Comparison of ENCODE assay signal across 9 mouse cellular contexts in genomic region chr5:24602751-24603343, GRCm38 (mm10). TPM values are rescaled to one million over a fixed set of nuclear protein-coding genes. Genes with fewer than 3 reads are reported as not detected.
DNase-seq lines count a peak whose midpoint lies in the region; ATAC-seq and TF ChIP-seq lines count a peak whose summit lies in the region.
"Had no signal": no experiment of that assay in that cellular context is flagged by ENCODE, and none has a peak within 500 bp of the region (broad histone marks: within the 10 kb centered on the region; RNA-seq: fewer than 3 reads in every experiment).

No protein-coding gene starts in this region.

- intact Hi-C loops in gastrocnemius, postnatal 36 days (cut with DNase I), result no loop called here

- no peak for TF ChIP-seq POLR2A in thymus, adult 2 months (IDR thresholded peaks at IDR 0.05; ENCODE audit: control insufficient read depth, extremely low read depth, insufficient read depth, low read length, poor library complexity)

- H3K4me3 ChIP-seq in intestine, embryonic 14.5 days (ENCODE audit: low read depth, low read length), result peak overlapping the region; percentile 65
- peak overlapping the region; percentile 26 to 42 for H3K4me3 ChIP-seq in liver, embryonic 14.5 days (ENCODE audit: insufficient read depth in 1 of 2, low read depth in 2 of 2, low read length in 2 of 2)
- H3K4me3 ChIP-seq in neural tube, embryonic 14.5 days (ENCODE audit: low read depth, low read length), result peak overlapping the region; percentile 49
- no peak overlapping the region for H3K4me3 ChIP-seq in thymus, adult 2 months (ENCODE audit: control insufficient read depth, insufficient read depth, low read length)

- peak; percentile 90 for DNase-seq in ovary, adult 18-20 months (ENCODE audit: low spot score)
- DNase-seq in ovary, postnatal 10 days (ENCODE audit: low spot score), result no peak
- DNase-seq in cerebellum, postnatal 36 days, result peak; percentile 55 to 66
- peak; percentile 88 to 93 for DNase-seq in gastrocnemius, postnatal 36 days
- DNase-seq in intestine, embryonic 14.5 days (ENCODE audit: low spot score), result peak; percentile 88
- no peak for DNase-seq in liver, embryonic 14.5 days (ENCODE audit: low read depth in 3 of 3, low spot score in 3 of 3)
- DNase-seq in thymus, adult 2 months, result no peak

- H3K9ac ChIP-seq in intestine, embryonic 14.5 days (ENCODE audit: low read length), result peak overlapping the region; percentile 89
- no peak overlapping the region for H3K9ac ChIP-seq in liver, embryonic 14.5 days (replicated peaks)
- H3K9ac ChIP-seq in neural tube, embryonic 14.5 days (replicated peaks; ENCODE audit: low read depth, low read length), result peak overlapping the region; percentile 85

- WGBS in intestine, embryonic 14.5 days, result 2% methylated on average over 16 of the region's 16 CpGs
- 5% methylated on average over 16 of the region's 16 CpGs for WGBS in liver, embryonic 14.5 days (ENCODE audit: insufficient replicate concordance)
- WGBS in neural tube, embryonic 14.5 days, result 2% methylated on average over 16 of the region's 16 CpGs
- WGBS in thymus, adult 2 months, result 17% methylated on average over 16 of the region's 16 CpGs

- H3K27ac ChIP-seq in intestine, embryonic 14.5 days (ENCODE audit: low read depth), result peak overlapping the region; percentile 99
- H3K27ac ChIP-seq in liver, embryonic 14.5 days, result no peak overlapping the region
- peak overlapping the region; percentile 98 for H3K27ac ChIP-seq in neural tube, embryonic 14.5 days (ENCODE audit: low read depth, low read length)
- H3K27ac ChIP-seq in thymus, adult 2 months (ENCODE audit: control insufficient read depth, insufficient read depth, low read length), result no peak overlapping the region

- H3K36me3 ChIP-seq in intestine, embryonic 14.5 days (ENCODE audit: control insufficient read depth, insufficient read depth, low read length), result no peaks in the 10 kb centered on the region
- no peaks in the 10 kb centered on the region for H3K36me3 ChIP-seq in liver, embryonic 14.5 days (replicated peaks; ENCODE audit: control insufficient read depth, insufficient read depth, low read depth)
- no peaks in the 10 kb centered on the region for H3K36me3 ChIP-seq in neural tube, embryonic 14.5 days (ENCODE audit: control insufficient read depth, insufficient read depth, low read length)
- H3K36me3 ChIP-seq in thymus, adult 2 months (ENCODE audit: control insufficient read depth, insufficient read depth, low read length), result no peaks in the 10 kb centered on the region
- H3K36me3 ChIP-seq: G1E had no signal

- no peaks in the 10 kb centered on the region for H3K9me3 ChIP-seq in intestine, embryonic 14.5 days (ENCODE audit: control insufficient read depth, low read length)
- no peaks in the 10 kb centered on the region for H3K9me3 ChIP-seq in liver, embryonic 14.5 days (ENCODE audit: control insufficient read depth, low read length)
- no peaks in the 10 kb centered on the region for H3K9me3 ChIP-seq in neural tube, embryonic 14.5 days (ENCODE audit: control insufficient read depth, low read length)
- H3K9me3 ChIP-seq: G1E had no signal

- no peak for TF ChIP-seq EP300 in liver, embryonic 14.5 days (IDR thresholded peaks at IDR 0.05; ENCODE audit: low read depth)

- no peak for TF ChIP-seq CTCF in liver, embryonic 14.5 days (IDR thresholded peaks at IDR 0.05; ENCODE audit: low read depth)
- no peak for TF ChIP-seq CTCF in thymus, adult 2 months (IDR thresholded peaks at IDR 0.05; ENCODE audit: borderline replicate concordance, control insufficient read depth, extremely low read depth, insufficient read depth, low read length, poor library complexity)

- H3K27me3 ChIP-seq in intestine, embryonic 14.5 days (replicated peaks; ENCODE audit: control insufficient read depth, insufficient read depth, low read length), result 0 out of 2 replicates have a peak, but pooled peaks cover 7% of the 10 kb centered on the region
- H3K27me3 ChIP-seq in liver, embryonic 14.5 days (ENCODE audit: control insufficient read depth, insufficient read depth, low read length), result peaks cover 85% of the 10 kb centered on the region
- H3K27me3 ChIP-seq in neural tube, embryonic 14.5 days (ENCODE audit: control insufficient read depth, insufficient read depth, low read length), result no peaks in the 10 kb centered on the region
- peaks cover 34% of the 10 kb centered on the region for H3K27me3 ChIP-seq in thymus, adult 2 months (ENCODE audit: control insufficient read depth, insufficient read depth, low read length)

- H3K4me1 ChIP-seq in intestine, embryonic 14.5 days (replicated peaks; ENCODE audit: control insufficient read depth, insufficient read depth, low read length), result peaks cover 56% of the 10 kb centered on the region
- H3K4me1 ChIP-seq in liver, embryonic 14.5 days (replicated peaks; ENCODE audit: control insufficient read depth in 2 of 2, insufficient read depth in 2 of 2, low read length in 1 of 2), result 0 out of 4 replicates have a peak, but pooled peaks cover 0 to 3% of the 10 kb centered on the region in 2 experiments
- H3K4me1 ChIP-seq in neural tube, embryonic 14.5 days (ENCODE audit: control insufficient read depth, insufficient read depth, low read length), result peaks cover 70% of the 10 kb centered on the region
- peaks cover 8% of the 10 kb centered on the region; the same call in 1 of the 2 replicates for H3K4me1 ChIP-seq in thymus, adult 2 months (replicated peaks; ENCODE audit: control insufficient read depth, insufficient read depth, low read length)

- peak; percentile 61 for ATAC-seq in intestine, embryonic 14.5 days (replicated peaks; ENCODE audit: low FRiP score, low TSS enrichment, low read depth)
- peak; percentile 35; the same call in 1 of the 2 replicates for ATAC-seq in liver, embryonic 14.5 days (ENCODE audit: insufficient read depth)
- peak; percentile 31 for ATAC-seq in neural tube, embryonic 14.5 days (ENCODE audit: low read depth)

- H3K4me2 ChIP-seq in intestine, embryonic 14.5 days (ENCODE audit: low read length), result peak overlapping the region; percentile 74
- H3K4me2 ChIP-seq in liver, embryonic 14.5 days (ENCODE audit: low read depth), result peak overlapping the region; percentile 45
- peak overlapping the region; percentile 91 for H3K4me2 ChIP-seq in neural tube, embryonic 14.5 days (ENCODE audit: low read depth, low read length)

RNA-seq across cellular contexts. Expression of gene Chpf2, which starts 16.3 kb away (rescaled TPM):
- 10 to 100 TPM in 1 of 2 experiments, 1 to 10 TPM in 1; 7.2 to 10.8 TPM for total RNA-seq in gastrocnemius, postnatal 36 days (2021)
- 8.6 and 10.6 TPM in 2 replicates for polyA plus RNA-seq in intestine, embryonic 14.5 days (2014; fragmentation: Nextera tagmentation; extraction: Ambion mirVana)
- 5.6 and 5.9 TPM in 2 replicates for polyA plus RNA-seq in liver, embryonic 14.5 days (2012; rRNA removed)
- polyA plus RNA-seq in liver, embryonic 14.5 days (2014; fragmentation: Nextera tagmentation; extraction: Ambion mirVana), result 5.9 and 6.5 TPM in 2 replicates
- 13.3 and 13.6 TPM in 2 replicates for polyA plus RNA-seq in neural tube, embryonic 14.5 days (2014; fragmentation: Nextera tagmentation; extraction: Ambion mirVana)
- polyA plus RNA-seq in thymus, adult 2 months (2012; rRNA removed), result 53.5 and 55.5 TPM in 2 replicates

RNA-seq across cellular contexts. Expression of gene Smarcd3, which starts 21.4 kb away (rescaled TPM):
- 100 to 1,000 TPM; 167 to 178 TPM for total RNA-seq in gastrocnemius, postnatal 36 days (2021)
- 26.2 and 27.5 TPM in 2 replicates for polyA plus RNA-seq in intestine, embryonic 14.5 days (2014; fragmentation: Nextera tagmentation; extraction: Ambion mirVana)
- polyA plus RNA-seq in liver, embryonic 14.5 days (2012; rRNA removed), result 1.1 and 1.5 TPM in 2 replicates
- 0.95 and 1.0 TPM in 2 replicates for polyA plus RNA-seq in liver, embryonic 14.5 days (2014; fragmentation: Nextera tagmentation; extraction: Ambion mirVana)
- polyA plus RNA-seq in neural tube, embryonic 14.5 days (2014; fragmentation: Nextera tagmentation; extraction: Ambion mirVana), result 139 and 179 TPM in 2 replicates
- 3.7 and 6.1 TPM in 2 replicates for polyA plus RNA-seq in thymus, adult 2 months (2012; rRNA removed)
- polyA plus RNA-seq: G1E had no signal

RNA-seq across cellular contexts. Expression of gene Abcf2, which starts 25.6 kb away (rescaled TPM):
- 100 to 1,000 TPM in 1 of 2 experiments, 10 to 100 TPM in 1; 94.7 to 104 TPM for total RNA-seq in gastrocnemius, postnatal 36 days (2021)
- polyA plus RNA-seq in intestine, embryonic 14.5 days (2014; fragmentation: Nextera tagmentation; extraction: Ambion mirVana), result 97.6 and 98.4 TPM in 2 replicates
- 29.2 and 33.6 TPM in 2 replicates for polyA plus RNA-seq in liver, embryonic 14.5 days (2012; rRNA removed)
- polyA plus RNA-seq in liver, embryonic 14.5 days (2014; fragmentation: Nextera tagmentation; extraction: Ambion mirVana), result 50.9 and 53.5 TPM in 2 replicates
- 80.3 and 89.8 TPM in 2 replicates for polyA plus RNA-seq in neural tube, embryonic 14.5 days (2014; fragmentation: Nextera tagmentation; extraction: Ambion mirVana)
- polyA plus RNA-seq in thymus, adult 2 months (2012; rRNA removed), result 117 and 121 TPM in 2 replicates

RNA-seq across cellular contexts. Expression of gene 4931409K22Rik, which starts 46.2 kb away (rescaled TPM):
- total RNA-seq in gastrocnemius, postnatal 36 days (2021), result not detected
- polyA plus RNA-seq in intestine, embryonic 14.5 days (2014; fragmentation: Nextera tagmentation; extraction: Ambion mirVana), result 0.15 TPM in 1 of 2 replicates, not detected in the other
- 0.03 TPM in 1 of 2 replicates, not detected in the other for polyA plus RNA-seq in liver, embryonic 14.5 days (2012; rRNA removed)
- polyA plus RNA-seq in liver, embryonic 14.5 days (2014; fragmentation: Nextera tagmentation; extraction: Ambion mirVana), result not detected in 2 replicates
- 0.14 and 0.16 TPM in 2 replicates for polyA plus RNA-seq in neural tube, embryonic 14.5 days (2014; fragmentation: Nextera tagmentation; extraction: Ambion mirVana)
- polyA plus RNA-seq in thymus, adult 2 months (2012; rRNA removed), result not detected in 2 replicates
- total RNA-seq: G1E had no signal
- polyA plus RNA-seq: G1E had no signal

Comparison
In these comparisons a context has a peak if more than half of its experiments do, and no peak if none do; other contexts are left out.
1. DNase-seq: peak in ovary, adult 18-20 months (single experiment), cerebellum, postnatal 36 days (2 of 2), gastrocnemius, postnatal 36 days (2 of 2) and intestine, embryonic 14.5 days (single experiment); none in ovary, postnatal 10 days (single experiment), liver, embryonic 14.5 days (0 of 3) and thymus, adult 2 months (single experiment).
2. H3K27ac ChIP-seq: peak in intestine, embryonic 14.5 days (single experiment) and neural tube, embryonic 14.5 days (single experiment); none in liver, embryonic 14.5 days (single experiment) and thymus, adult 2 months (single experiment).
3. Peak in every context shown above with its lines, with median percentiles within 50 percentile points of each other: ATAC-seq and H3K4me2 ChIP-seq.